Mouse (Mus musculus) kidney, embryonic 14.5 days (tissue): ENCODE measurements around the gene Supt6. TPM values are rescaled to one million over a fixed set of nuclear protein-coding genes. Genes with fewer than 3 reads are reported as not detected.

ENCODE experiments used
- ATAC-seq: fragments of 200-750 bp; cut with Nextera tagmentation; 2 replicates; pipeline ENCODE4 v1.8.0; 2017; ENCODE audit warnings: moderate number of reproducible peaks, mild to moderate bottlenecking, moderate TSS enrichment, moderate library complexity; ENCODE audit not compliant: low FRiP score, low TSS enrichment
- H3K27ac ChIP-seq: fragments of 300-500 bp; sonication (generic); 2 replicates; pipeline ENCODE4 v1.5.1; 2014; ENCODE audit warnings: low read depth, mild to moderate bottlenecking, low read length, moderate library complexity, mixed read lengths
- H3K27me3 ChIP-seq: fragments of 300-500 bp; sonication (generic); 2 replicates; pipeline ENCODE4 v1.6.1; 2014; ENCODE audit warnings: mild to moderate bottlenecking, low read length; ENCODE audit not compliant: control insufficient read depth, insufficient read depth
- H3K36me3 ChIP-seq: fragments of 300-500 bp; sonication (generic); 2 replicates; pipeline ENCODE4 v1.6.1; 2014; ENCODE audit warnings: low read length, mixed read lengths; ENCODE audit not compliant: control insufficient read depth, insufficient read depth
- H3K4me1 ChIP-seq: fragments of 300-500 bp; sonication (generic); 2 replicates; pipeline ENCODE4 v1.6.1; 2014; ENCODE audit warnings: low read length, mixed read lengths; ENCODE audit not compliant: control insufficient read depth, insufficient read depth
- H3K4me2 ChIP-seq: fragments of 300-500 bp; sonication (generic); replicated peaks from 2 replicates; pipeline ENCODE4 v1.6.1; 2014; ENCODE audit warnings: low read depth, mild to moderate bottlenecking, low read length
- H3K4me3 ChIP-seq: fragments of 300-500 bp; sonication (generic); 2 replicates; pipeline ENCODE4 v1.5.1; 2014; ENCODE audit warnings: mild to moderate bottlenecking, low read length
- H3K9ac ChIP-seq: fragments of 300-500 bp; sonication (generic); 2 replicates; pipeline ENCODE4 v1.6.1; 2014; ENCODE audit warnings: low read depth, mild to moderate bottlenecking, low read length, moderate library complexity
- H3K9me3 ChIP-seq: fragments of 300-500 bp; sonication (generic); 2 replicates; pipeline ENCODE4 v1.6.1; 2016; ENCODE audit warnings: low read length; ENCODE audit not compliant: control insufficient read depth
- WGBS: fragments of 180-500 bp; shearing (Covaris S2); extraction: QIAGEN DNeasy Blood & Tissue Kit; methylation state at CpG from one replicate; pipeline ENCODE4 v1.1.7; 2014; 5-methylcytosine and 5-hydroxymethylcytosine counted together
- polyA plus RNA-seq: library from polyadenylated mRNA; unstranded; fragments of >200 nt; fragmentation: Nextera tagmentation; extraction: Ambion mirVana; gene quantifications from 2 replicates; pipeline ENCODE4 v1.2.1, GENCODE M21; 2014

Supt6 gene
- polyA plus RNA-seq, 1 experiment from 2014 or later, result 26.0 TPM

DNA sequence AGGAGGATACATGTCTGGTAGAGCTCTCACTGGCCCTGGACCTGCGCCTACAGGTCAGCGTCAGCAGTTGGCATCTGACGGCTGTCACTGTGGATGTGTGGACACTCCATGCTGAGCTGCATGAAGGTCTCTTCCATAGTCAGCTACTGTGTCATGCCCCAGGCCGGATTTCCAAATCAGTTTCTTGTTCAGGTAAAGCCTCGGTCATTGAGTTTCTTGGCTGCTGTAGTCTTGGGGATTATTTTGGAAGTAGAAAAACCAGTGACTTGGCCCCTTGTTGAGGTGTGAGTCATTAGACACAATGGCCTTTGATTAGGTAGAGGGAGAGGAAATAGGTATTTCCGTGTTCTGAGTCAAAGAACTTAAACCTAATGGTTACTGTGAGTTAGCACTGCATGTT is 19.8 kb upstream of the Supt6 start:
- Histone ChIP-seq H3K9ac (no peak overlapping the region), H3K27ac (no peak overlapping the region), H3K4me1 (peaks cover 4% of the 10 kb centered on the region; the same call in 1 of the 2 replicates), H3K4me2 (no peak overlapping the region), H3K4me3 (no peak overlapping the region), H3K36me3 (peaks cover 75% of the 10 kb centered on the region), H3K9me3 (no peaks in the 10 kb centered on the region), H3K27me3 (no peaks in the 10 kb centered on the region)
- no peak for ATAC-seq
- 92% methylated on average over 6 of the region's 6 CpGs for WGBS

DNA sequence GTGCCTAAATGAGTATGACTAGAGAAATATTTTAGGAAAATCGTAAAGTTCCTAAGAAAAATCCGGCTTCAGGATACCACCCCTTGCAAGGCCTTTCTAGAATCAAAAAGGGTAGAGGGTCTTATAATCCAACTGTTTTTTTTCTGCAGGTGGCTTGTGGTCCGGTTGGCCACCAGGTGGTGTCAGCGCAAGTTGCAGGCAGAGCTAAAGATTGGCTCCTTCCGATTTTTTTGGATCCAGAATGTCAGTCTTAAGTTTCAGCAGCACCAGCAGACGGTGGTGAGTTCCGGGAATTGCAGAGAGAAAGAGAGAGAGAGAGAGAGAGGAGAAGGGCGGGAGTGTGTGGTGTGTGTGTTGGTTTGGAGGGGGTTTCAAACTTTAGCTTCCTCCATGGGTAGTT is 16.8 kb upstream of the Supt6 start:
- peaks cover 46% of the 10 kb centered on the region for H3K36me3 ChIP-seq
- peaks cover 4% of the 10 kb centered on the region; the same call in 1 of the 2 replicates for H3K4me1 ChIP-seq
- H3K27me3 ChIP-seq, result no peaks in the 10 kb centered on the region
- H3K27ac ChIP-seq, result 0 out of 2 replicates have a peak overlapping the region, but pooled peaks have one; percentile 83
- WGBS, result 4% methylated on average over 8 of the region's 8 CpGs
- no peak for ATAC-seq
- H3K9me3 ChIP-seq, result no peaks in the 10 kb centered on the region
- peak overlapping the region; percentile 83; the same call in 1 of the 2 replicates for H3K9ac ChIP-seq
- peak overlapping the region; percentile 85 for H3K4me3 ChIP-seq
- peak overlapping the region; percentile 69 for H3K4me2 ChIP-seq

DNA sequence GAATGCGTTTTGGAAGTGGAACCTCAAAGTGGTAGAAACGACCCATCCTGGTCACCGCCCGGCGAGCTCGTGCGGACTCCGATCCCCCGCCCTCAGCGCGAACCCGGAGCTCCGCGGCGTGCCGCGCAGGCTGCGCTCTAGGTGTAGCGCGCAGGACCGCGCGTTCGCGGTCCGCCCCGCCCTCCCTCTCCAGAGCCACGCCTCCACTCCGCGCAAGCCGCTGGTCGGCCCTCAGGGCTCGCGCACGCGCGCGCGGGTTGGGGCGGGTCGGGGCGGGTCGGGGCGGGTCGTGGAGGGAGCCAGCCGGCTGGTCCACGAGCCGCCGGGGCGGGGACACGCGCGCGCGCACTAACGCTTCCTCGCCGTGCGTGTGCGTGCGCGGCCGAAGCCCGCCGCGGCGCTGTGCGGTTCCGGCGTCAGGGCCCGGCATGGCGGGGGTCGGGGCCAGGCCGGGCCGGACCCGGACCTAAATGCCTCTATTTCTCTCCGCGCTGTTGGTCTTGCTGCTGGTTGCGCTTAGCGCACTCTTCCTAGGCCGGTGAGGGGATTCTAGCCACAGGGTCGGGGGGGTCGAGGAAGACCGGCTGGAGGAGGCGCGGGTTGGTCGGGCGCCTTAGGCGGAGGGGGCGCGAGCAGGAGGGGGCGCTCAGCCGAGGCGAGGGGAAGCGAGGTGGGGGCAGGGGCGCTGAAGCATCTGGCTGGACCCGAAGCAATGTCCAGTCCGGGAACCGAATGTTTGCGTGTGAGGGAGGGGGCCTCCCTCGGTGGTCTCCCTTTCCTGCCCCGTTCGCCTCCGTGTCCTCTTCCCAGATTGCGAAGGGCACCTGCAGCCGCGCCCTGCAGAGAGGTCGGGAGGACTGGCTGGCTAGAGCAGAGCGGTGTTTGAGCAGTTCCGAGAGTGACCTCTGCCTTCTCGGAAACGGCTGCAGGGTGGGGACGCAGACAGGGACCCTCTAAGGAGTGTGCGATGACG is 15.9 kb upstream of the Supt6 start, which contains the start of gene 2610507B11Rik:
TSS of gene 2610507B11Rik (plus strand) at position 373 of the 973 bp plus-strand sequence.
- H3K9me3 ChIP-seq, result no peaks in the 10 kb centered on the region
- under 1% methylated on average over 100 of the region's 115 CpGs for WGBS
- peaks cover 4% of the 10 kb centered on the region; the same call in 1 of the 2 replicates for H3K4me1 ChIP-seq
- no peaks in the 10 kb centered on the region for H3K27me3 ChIP-seq
- H3K4me3 ChIP-seq, result peak within 1 kb of the TSS; percentile 85
- peak within 1 kb of the TSS; percentile 83 for H3K9ac ChIP-seq
- peaks cover 37% of the 10 kb centered on the region for H3K36me3 ChIP-seq
- ATAC-seq, result peak; percentile 98
- H3K27ac ChIP-seq, result peak within 1 kb of the TSS; percentile 83
- peak within 1 kb of the TSS; percentile 69 for H3K4me2 ChIP-seq

DNA sequence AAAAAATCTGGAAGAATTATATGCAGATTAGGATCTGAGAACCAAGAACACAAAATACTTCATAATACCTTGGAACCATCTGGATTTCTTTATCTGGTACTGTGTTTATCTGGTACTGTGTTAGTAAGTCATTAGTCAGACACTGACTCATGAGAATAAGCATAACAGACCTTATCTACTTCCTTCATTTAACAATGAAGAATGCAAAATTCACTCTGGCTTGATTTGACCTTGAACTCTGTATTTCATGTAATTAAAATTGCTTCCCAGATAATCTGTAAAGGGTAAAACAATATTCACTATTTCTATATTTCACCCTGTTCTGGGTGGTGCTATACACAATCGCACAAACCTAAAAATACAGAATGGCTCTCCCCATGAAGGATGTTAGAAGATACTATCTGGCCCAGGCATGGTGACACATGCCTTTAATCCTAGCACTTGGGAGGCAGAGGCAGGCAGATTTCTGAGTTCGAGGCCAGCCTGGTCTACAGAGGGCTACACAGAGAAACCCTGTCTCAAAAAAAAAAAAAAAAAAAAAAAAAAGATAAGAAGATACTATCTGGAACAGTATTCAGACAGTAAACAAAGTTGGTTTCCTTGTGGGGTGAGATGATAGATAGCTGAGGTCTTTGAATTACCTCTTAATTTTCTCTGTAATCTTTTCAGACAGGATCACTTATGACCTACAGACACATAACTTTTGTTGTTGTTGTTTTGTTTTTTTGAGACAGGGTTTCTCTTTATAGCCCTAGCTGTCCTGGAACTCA is 14.9 kb upstream of the Supt6 start:
- H3K4me2 ChIP-seq, result peak overlapping the region; percentile 69
- H3K27ac ChIP-seq, result no peak overlapping the region
- no peak; the same call in 1 of the 2 replicates for ATAC-seq
- no peaks in the 10 kb centered on the region for H3K27me3 ChIP-seq
- 100% methylated on average over 2 of the region's 2 CpGs for WGBS
- peak overlapping the region; percentile 85 for H3K4me3 ChIP-seq
- peaks cover 27% of the 10 kb centered on the region for H3K36me3 ChIP-seq
- no peaks in the 10 kb centered on the region for H3K9me3 ChIP-seq
- no peak overlapping the region for H3K9ac ChIP-seq
- H3K4me1 ChIP-seq, result peaks cover 4% of the 10 kb centered on the region; the same call in 1 of the 2 replicates

DNA sequence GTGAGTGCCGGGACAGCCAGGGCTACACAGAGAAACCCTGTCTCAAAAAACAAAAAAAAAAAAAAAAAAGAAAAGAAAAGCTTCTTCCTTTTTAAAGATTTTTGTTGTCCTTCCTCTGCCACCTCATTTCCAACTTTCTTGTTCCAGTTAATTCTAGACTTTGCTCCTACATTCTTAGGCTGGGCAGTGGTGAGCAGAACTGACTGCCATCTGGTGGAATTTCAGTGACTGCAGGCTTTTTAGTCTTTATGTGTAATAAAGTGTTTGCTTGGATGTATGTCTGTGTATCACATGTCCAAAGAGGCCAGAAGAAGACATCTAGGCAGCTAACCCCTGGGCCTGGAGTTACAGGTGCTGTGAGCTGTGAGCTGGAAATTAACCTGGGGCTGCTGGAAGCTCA is 10.8 kb upstream of the Supt6 start:
- H3K4me2 ChIP-seq, result no peak overlapping the region
- H3K4me3 ChIP-seq, result no peak overlapping the region
- ATAC-seq, result no peak
- H3K27ac ChIP-seq, result no peak overlapping the region
- 100% methylated on average over 1 of the region's 1 CpGs for WGBS
- no peaks in the 10 kb centered on the region for H3K9me3 ChIP-seq
- no peaks in the 10 kb centered on the region for H3K27me3 ChIP-seq
- peaks cover 27% of the 10 kb centered on the region for H3K36me3 ChIP-seq
- H3K9ac ChIP-seq, result no peak overlapping the region
- H3K4me1 ChIP-seq, result no peaks in the 10 kb centered on the region

DNA sequence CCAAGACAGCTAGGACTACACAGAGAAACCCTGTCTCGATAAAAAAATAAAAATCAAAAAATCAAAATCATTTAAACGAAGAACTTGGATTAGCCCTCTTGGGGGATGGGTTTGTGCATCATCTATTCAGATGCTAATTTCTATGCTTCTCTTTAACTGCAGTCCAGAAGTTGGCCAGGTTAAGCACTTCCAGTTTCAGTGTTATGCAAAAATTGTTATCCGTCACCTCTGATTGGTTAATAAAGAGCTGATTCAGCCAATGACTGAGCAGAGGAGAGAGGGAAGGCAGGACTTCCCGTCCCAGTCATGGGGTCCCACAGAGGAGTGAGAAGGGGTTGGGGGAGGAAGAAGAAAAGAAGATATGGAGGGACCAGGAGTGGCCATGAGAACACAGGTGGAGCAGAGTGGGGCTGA is 1.9 kb upstream of the Supt6 start:
- Histone ChIP-seq H3K36me3 (peaks cover 28% of the 10 kb centered on the region), H3K27me3 (no peaks in the 10 kb centered on the region), H3K27ac (no peak overlapping the region), H3K9me3 (no peaks in the 10 kb centered on the region), H3K9ac (no peak overlapping the region), H3K4me3 (no peak overlapping the region), H3K4me2 (no peak overlapping the region; the same call in 1 of the 2 replicates), H3K4me1 (peaks cover 21% of the 10 kb centered on the region)
- WGBS, result 72% methylated on average over 4 of the region's 4 CpGs
- no peak for ATAC-seq

DNA sequence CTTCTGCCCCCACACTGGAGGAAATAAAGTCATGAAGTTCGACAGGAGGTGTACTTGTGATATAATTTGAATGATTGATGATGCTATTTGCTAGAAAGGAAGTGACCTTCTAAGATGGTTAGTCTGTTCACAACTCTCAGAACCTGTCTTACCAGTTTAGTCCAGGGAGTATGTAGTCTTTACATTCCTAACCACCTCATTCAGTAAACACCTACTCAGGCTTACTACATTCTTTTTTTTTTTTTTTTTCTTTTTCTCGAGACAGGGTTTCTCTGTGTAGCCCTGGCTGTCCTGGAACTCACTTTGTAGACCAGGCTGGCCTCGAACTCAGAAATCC is 1.2 kb upstream of the Supt6 start:
- Histone ChIP-seq H3K9me3 (no peaks in the 10 kb centered on the region), H3K9ac (no peak overlapping the region), H3K4me3 (peak overlapping the region; percentile 87; the same call in 1 of the 2 replicates), H3K4me2 (peak overlapping the region; percentile 50), H3K27ac (no peak overlapping the region), H3K4me1 (peaks cover 21% of the 10 kb centered on the region), H3K36me3 (peaks cover 22% of the 10 kb centered on the region), H3K27me3 (no peaks in the 10 kb centered on the region)
- WGBS, result 69% methylated on average over 3 of the region's 3 CpGs
- ATAC-seq, result no peak

DNA sequence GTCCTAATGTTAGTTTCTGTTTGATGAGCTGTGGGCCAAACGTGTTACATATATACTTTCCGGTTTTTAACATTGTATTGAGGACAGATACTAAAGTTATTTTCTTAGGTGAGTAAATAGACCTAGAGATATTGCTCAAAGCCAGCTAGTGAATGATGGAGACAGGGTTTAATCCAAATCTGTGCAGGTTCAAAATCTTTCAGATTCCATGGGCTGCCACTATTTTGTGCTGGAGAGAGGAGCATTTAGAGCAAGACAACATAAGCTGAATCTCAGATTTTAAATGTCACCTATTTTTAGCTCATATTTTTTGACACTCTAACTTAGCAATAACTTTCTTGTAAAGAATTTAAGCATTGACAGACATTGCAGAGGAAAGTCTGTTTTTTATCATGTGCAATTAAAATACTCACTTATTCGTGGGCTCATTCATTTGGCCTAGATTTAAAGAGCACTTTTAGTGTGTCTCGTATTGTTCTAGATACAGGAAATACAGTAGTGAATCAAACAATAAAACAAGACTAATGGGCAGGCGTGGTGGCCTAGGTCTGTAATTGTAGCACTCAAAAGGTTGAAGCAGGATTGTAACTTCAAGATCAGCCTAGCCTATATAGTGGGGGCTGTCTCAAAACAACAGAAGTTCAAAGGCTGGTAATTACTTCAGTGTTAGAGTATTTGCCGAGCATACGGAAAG is 678 bp upstream of the Supt6 start:
- WGBS, result 24% methylated on average over 7 of the region's 7 CpGs
- H3K4me3 ChIP-seq, result peak overlapping the region; percentile 87
- ATAC-seq, result no peak; the same call in 1 of the 2 replicates
- H3K9me3 ChIP-seq, result no peaks in the 10 kb centered on the region
- peaks cover 21% of the 10 kb centered on the region for H3K4me1 ChIP-seq
- H3K4me2 ChIP-seq, result peak overlapping the region; percentile 50
- H3K27ac ChIP-seq, result no peak overlapping the region; the same call in 1 of the 2 replicates
- H3K9ac ChIP-seq, result peak overlapping the region; percentile 88
- peaks cover 17% of the 10 kb centered on the region for H3K36me3 ChIP-seq
- no peaks in the 10 kb centered on the region for H3K27me3 ChIP-seq
